Mouse (Mus musculus): ENCODE data around the gene Gabrb3.

- no peak for TF ChIP-seq CTCF (IDR thresholded peaks at IDR 0.05; ENCODE audit: low read depth, low read length)
- no peak for TF ChIP-seq TAL1 (conservative IDR thresholded peaks at IDR 0.05; ENCODE audit: low read depth, low read length)
- no peak for TF ChIP-seq POLR2AphosphoS5 (IDR thresholded peaks at IDR 0.05; ENCODE audit: insufficient replicate concordance, low read depth, low read length)
Measured at GRCm38 (mm10) chr7:57591249-57591577, 171.7 kb downstream of the Gabrb3 start.

All from G1E (cell line).